Mouse (Mus musculus) urinary bladder, postnatal 25 days (tissue): ENCODE measurements around the gene Cmtm1.
"Not testable (repeated sequence)": the region's sequence is repeated elsewhere in the genome, so short reads cannot be mapped to it uniquely, and the experiment has no call there.

ENCODE experiments used
- DNase-seq: peaks from one replicate; pipeline ENCODE4 v3.0.0; 2022; ENCODE audit warnings: low spot score

The Cmtm1 gene

DNA sequence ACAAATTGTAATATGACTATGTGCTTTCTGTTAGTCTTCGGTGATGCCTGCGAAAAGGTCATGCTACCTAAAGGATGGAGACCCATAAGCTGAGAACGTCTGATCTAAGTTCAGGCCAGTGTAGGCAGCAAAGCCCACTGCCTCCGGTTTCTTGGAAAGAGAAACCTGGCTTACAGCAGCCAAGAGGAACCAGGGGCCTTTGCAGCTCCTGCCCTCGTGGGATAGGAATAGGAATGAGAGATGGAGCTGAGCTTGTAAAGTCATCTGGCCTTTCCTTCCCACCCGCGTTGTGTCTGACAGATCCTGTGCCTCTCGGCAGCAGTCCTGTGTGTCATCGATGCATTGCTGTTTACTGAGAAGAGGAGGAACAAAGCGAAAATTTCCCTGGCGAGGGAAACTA is 11.3 kb upstream of the Cmtm1 start, which contains the start of gene Gm11020:
TSS of gene Gm11020 (plus strand) at position 301 of the 400 bp plus-strand sequence.
- not testable (repeated sequence) for DNase-seq

DNA sequence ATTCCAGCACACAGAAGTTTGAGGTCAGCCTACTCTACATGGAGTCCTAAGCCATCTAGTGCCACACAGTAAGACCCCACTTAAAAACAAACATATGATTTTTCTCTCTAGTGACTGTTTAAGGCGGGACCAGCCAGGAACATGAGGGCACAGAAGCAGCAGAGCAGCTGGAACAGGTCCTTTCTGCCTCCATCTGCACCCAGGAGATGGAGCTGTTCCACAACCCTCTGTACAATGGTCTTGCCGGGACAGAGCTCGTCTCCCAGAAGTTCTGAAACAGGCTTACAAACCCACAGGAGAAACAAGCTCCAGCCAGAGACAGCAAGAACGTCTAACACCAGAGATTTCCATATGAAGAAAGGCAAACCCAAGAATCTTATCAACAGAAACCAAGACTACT is 3.4 kb upstream of the Cmtm1 start:
- DNase-seq: no peak

DNA sequence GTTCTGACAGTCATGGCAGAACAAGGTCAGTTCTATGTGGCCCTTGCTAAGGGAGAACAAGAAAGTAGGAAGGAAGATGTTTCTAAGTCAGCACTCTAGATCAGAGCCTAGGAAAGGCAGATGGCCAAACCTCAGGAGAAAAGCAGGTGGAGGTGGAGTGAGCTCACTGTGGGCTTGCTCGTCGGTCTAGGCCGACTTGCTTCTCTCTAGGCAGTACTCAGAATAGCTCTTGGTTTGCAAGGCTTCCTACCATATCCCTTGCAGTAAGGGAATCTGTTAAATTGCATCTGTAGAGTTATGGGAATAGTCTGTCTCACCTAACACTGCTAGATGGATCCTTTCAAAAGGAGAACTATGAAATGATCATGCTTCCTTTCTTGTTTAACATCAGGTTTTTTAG is 2.1 kb upstream of the Cmtm1 start:
- DNase-seq: not testable (repeated sequence)

DNA sequence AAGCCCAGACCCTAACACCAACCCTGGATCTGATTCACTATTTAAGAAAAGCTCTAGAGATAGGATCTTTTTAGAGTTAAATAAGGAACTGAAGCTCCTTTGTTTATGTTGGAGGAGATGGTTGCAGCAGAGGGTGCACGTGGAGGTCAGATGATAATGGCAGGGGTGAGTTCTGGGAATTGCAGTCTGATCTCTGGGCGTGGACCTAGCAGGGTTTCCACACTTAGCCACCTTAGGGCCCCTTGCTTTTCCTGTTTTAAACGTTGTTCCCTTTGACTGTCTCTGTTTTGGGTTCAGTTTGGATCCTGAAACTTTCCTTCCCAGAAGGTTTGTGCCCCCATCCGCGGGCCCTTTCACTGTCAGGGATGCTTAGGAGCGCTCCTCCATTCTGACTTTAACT is 1.6 kb downstream of the Cmtm1 start:
- DNase-seq: not testable (repeated sequence)

DNA sequence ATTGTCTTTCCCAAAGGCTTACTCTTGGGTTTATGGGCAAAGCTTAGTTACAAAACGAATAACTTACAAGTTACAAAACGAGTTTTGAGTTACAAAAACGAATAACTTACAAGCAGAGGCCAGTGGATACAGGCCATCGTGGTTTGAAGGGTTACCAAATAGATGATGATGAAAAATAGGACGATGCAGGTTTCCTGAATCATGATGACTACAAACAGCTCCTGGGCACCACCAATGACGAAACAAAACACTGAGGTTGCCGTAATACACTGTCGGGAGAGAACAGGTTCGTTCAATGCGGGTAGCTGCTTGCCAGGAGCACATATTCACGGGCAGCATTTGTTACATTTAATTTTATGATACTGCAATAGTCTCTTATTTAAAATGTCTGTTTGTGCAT is 5.0 kb downstream of the Cmtm1 start:
- no peak for DNase-seq

DNA sequence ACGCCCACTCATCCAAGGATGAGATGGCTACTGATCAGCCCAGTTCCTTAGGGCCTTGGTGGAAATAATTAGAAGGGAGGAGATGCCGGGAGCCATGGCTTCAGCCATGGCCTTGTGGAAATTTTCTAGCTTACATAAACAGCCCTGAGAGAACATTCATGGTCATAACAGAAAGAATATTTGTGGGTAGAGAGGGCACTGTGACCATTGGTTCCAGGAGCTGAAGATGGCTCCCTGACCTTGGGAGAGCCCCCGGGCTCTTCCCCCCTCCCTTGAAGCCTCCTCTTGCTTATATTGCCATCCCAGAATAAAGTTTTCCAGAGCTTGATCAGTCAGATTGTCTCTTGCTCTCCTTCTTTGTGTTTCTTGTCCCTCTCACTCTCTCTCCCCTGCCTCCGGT is 7.4 kb downstream of the Cmtm1 start:
- not testable (repeated sequence) for DNase-seq

DNA sequence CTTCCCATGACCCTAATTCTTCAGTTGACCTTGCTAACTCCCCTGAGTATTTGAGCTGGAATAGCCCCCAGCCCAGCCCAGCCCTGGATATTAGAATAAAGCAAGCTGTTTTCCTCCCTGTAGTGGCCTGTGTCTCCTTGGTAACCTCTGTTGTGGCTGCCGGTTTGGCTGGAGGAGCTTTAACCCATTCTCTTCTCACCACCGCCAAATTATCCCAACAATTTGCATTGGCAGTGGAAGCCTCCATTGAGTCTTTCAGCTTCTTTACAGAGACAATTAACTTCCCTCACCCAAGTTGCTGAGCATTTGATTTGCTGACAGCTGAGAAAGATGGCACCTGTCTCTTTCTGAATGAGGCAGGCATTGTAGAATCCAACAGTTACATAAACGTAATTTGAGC is 8.4 kb downstream of the Cmtm1 start:
- not testable (repeated sequence) for DNase-seq

DNA sequence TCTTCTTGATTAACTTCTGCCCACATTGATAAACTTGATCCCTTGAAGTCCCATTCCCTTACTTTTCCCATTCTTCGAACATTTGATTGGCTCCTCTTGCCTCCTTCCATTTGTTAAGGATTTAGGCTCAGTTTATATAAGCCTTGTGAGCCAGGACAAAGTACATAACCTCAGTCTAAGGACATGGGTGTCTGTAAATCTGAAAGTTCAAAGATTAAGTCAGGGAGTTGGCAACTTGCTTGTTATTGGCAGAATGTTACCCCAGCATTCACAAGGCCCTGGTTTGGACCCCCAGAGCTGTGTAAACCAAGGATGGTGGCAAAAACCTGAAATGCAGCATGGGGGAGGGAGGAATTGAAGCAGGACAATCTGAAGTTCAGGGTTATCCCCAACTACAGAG is 15.5 kb downstream of the Cmtm1 start:
- DNase-seq: no peak

DNA sequence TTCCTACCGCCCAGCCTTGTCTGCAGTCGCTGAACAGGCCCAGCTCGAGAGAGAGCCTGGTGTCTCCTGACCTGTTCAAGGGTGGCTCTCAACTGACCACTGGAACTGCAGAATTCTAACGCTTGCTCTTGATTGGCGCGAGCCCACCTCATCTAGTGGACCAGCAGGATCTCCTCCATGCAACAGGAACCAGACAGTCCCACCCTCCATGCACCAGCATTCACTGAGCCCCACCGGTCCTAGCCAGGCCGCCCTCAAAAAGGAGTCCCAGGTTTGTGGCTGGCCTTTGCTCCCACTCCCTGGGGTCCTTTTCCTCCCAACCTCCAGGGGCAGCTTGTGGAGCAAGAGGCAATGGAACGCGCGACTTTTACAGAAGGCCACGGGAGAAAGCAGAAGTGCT is 16.9 kb downstream of the Cmtm1 start, which contains the start of gene Cmtm2a:
TSS of gene Cmtm2a (minus strand) at position 101 of the 400 bp plus-strand sequence.
- not testable (repeated sequence) for DNase-seq

DNA sequence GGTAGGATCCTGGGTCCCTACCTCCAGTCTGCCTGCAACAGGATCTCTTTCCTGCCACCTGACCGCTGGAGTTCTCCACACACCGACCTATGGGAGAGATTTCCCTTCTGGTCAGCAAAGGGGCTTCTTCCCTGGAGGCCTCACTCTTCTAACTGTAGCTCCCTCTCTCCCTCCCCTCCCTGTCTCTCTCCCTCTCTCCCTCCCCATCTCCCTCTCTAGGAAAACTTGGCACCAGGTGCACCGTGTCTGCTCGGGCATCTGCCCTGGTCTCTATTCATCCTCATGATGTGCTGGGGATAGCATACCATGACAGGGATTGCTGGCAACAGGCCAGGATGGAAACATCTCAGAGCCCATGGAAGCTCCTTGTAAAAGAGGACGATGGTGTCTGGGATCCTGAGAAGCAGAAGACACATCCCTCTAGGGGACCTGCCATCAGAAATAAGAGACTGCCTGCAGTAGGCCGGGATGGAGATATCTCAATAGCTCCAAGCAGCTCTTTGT is 41.0 kb downstream of the Cmtm1 start:
- no peak for DNase-seq

DNA sequence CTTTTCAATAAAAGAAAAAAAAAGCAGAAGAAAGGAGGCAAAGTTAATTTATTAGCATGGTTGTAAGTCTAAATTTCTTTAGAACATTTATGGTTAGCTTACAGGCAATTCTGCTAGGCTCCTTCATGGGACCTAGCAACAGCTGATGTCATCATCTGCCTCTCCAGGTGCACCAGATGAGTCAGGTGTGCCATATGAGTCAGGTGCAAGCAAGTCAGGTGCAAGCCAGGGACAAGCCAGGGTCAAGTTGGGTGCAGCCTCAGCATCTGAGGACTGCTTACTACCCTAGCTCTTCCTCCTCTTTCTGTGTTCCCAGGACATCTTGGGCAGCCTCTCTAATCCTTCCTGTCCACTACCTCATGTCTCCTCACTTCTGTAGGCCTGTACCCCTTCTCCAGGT is 41.6 kb downstream of the Cmtm1 start:
- DNase-seq: no peak

DNA sequence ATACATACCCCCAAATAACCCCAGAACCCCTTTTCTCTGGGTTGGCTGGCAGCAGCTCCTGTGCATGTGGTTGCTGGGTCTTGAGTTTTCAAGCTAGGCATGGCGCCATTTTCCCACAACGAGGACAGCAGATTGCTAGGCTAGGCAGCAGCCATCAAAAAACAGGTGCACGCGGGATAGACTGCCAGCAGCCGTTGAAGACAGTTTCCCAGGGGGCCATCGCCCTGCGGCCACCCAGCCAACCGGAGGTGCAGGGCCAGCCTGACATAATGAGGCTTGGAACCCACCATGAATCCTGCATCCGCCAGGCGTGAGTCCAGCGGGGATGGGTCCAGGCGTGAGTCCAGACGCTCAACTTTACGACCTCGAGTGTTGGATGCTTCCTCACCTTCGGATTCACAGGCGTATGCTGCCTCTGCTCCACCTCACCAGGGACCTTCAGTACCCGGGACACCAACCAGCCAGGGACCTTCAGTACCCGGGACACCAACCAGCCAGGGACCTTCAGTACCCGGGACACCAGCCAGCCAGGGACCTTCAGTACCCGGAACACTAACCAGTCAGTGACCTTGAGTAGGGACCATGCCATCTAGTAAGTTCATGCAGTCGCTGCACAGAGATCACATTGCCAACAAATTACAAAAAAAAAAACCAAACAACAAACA is 45.5 kb downstream of the Cmtm1 start:
- DNase-seq: not testable (repeated sequence)

DNA sequence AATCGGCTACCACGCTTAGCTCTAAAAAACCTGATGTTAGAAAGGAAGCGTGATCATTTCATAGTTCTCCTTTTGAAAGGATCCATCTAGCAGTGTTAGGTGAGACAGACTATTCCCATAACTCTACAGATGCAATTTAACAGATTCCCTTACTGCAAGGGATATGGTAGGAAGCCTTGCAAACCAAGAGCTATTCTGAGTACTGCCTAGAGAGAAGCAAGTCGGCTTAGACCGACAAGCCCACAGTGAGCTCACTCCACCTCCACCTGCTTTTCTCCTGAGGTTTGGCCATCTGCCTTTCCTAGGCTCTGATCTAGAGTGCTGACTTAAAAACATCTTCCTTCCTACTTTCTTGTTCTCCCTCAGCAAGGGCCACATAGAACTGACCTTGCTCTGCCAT is 48.1 kb downstream of the Cmtm1 start:
- not testable (repeated sequence) for DNase-seq

DNA sequence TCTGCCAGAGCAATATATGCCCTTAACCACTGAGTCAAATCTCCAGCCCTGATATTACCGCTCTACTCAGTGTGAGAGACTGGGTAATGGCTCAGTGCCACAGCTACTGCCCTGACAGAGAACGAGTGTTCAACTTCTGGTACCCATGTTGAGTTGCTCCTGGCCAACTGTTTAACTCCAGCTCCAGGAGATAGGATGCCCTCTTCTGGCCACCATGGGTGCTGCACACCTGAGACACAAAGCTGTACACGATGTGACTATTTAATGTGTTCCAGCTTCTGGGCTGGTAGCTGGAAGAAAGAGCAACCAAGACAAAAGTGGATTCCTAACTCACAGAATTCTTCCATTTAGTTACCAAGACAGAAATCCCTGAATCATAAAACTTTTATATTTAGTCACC is 56.9 kb downstream of the Cmtm1 start:
- no peak for DNase-seq

DNA sequence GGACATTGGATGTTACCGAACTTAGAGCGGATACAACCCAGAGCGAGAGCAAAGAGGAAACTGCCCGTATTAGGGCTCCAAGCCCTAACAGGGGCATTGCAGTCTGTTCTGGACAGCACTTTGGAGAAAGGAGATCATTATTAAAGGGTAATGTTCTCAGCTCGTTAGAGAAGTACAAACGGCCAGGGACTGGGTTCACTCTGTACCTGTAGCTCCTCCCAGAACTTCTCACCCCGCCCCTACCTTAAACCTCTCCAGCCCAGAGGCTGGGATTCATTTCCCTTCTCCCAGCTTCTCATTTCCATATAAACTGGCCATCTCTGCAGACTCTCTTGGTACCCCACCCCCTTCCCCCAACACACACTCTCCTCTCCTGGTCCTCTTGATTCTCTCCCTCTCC is 58.5 kb downstream of the Cmtm1 start:
- DNase-seq: no peak

DNA sequence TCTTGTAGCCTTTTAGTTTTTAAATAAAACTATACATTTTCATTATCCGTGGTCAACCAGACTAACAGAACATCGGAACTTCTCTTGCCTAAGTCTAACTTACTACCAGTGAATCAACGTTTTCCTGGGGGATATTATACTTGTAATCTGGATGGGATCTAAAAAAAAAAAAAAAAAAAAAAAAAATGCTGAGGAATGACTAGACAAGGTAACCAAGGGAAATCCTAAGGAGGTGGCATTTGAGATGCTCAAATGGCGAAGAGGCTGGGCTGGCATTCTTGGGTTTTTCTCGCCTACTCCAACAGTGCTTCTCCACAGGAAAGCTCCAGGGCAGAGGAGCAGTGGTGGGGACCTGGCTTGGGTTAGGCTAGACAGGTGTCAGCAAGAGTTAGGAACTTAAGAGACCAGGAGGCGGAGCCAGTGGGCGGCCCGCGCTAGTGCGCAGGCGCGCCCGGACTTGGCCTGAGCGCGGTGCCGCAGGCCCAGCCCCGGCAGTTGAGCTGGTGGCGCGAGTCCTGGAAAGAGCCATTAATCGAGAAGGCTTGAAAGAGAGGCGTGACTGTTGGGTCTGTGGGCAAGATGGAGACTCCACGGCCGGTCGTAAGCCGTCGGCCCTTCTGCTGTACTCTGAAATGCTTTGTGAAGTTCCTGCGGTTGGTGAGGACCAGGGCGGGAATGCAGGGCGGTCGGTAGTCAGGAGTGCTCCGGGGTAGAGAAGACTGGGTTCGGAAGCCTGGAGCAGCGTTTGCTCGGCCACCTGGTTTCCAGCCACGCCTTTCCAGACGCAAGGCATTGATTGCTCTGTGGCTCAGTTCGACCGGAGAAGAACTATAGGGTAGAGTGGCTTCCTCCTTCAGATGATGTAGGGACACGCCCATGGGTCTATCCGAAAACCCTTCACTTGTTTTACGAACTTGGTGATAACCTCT is 59.2 kb downstream of the Cmtm1 start, which contains the start of gene Cklf:
TSS of gene Cklf (plus strand) at position 423 of the 929 bp plus-strand sequence.
- DNase-seq: peak; percentile 83

DNA sequence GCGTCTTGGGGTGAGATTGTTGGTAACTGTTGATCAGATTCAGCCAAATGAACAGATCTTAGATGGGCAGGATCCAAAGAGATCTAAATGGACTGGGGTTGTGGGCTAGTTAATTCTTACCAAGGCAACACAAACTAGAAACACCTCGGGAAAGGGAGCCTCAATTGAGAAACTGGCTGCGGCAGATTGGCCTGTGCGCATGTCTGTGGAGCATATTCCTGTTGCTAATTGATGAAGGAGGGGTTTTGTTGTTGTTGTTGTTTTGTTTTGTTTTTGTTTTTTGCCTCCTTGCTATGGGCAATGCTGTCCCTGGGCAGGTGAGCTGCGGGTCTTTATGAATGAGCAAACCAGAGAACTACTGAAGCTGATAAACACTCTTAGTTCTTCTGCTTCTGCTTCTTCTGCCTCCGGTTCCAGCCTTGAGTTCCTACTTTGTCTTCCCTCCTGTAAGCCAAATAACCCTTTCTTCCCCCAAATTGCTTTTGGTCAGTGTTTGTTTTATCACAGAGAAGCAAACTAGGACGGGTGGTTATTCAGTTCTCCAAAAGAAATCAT is 60.4 kb downstream of the Cmtm1 start:
- DNase-seq: no peak

DNA sequence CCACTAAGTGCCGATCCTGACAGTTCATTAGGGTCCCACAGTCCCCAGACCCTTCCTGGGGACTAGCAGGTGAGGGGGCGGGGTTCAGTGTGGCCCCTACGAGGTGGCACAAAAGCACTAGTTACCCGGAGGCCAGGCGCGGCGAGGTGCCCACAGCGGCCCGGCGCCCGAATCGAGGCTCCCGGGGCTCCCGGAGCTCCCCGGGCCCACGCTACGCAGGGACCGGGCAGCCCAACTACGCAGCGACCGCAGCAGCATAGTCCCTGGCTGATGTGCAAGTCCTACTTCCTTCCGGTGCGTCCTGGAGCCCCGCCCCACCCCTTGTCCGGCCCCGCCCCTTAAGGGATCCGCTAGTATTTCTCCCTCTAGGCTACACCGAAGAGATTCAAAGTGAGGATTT is 61.7 kb downstream of the Cmtm1 start, which contains the start of gene Tk2:
TSS of gene Tk2 (minus strand) at position 283 of the 400 bp plus-strand sequence.
- DNase-seq: peak; percentile 62

DNA sequence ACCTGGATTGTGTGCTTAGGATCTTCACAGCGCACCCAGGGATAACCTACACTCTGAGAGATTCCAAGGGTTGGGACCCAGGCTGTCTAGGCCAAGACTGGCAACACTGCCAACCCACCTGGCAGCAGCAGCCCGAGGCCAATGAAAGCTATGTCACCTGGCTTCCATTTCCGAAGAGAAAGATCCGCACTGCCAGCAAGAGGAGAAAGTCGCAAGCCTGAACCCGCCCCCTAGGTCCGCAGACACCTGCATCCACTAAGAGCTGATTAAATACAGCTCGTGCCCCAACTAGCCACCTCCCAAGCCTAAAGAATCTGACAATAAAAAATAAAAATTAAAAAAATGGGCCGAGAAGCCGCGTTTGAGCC is 62.1 kb downstream of the Cmtm1 start:
- DNase-seq: peak; percentile 15

DNA sequence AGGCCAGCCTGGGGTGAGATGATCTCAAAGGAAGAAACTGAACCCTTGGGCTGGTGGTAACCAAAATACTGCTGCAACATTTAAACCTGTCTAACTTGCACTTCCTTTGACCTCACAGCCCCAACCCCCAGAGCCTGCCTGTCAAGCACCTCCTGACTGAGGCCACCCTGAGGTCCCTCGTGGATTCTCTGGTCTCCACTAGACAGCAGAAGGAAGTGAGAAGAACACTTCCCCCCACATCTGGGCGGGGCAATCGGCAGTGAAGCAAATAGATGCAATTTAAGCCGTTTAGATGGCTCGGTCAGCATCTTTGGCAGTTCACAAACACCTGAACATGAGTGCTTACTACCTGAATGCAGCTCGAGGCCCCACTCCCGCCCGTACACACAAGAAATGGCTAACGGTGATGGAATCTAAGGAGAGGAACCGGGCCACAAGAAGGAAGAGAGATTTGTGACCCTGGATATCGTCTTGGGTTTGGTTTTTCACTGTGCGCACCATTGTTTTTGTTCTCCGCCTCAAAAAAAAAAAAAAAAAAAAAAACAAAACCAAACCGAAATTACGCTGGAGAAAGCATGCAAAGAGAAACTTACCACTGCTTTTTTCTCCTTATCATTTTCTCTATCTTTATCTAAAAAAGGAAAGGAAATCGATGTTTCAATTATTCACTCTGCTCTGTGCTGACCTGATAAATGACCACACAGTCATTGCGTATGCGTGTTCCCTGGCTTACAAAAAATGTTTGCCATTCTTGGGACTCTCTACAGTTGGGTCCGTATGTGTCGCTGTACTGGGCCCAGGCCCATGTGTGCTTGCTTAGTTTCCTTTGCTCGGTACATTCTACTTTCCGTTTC is 62.7 kb downstream of the Cmtm1 start:
- DNase-seq: no peak

DNA sequence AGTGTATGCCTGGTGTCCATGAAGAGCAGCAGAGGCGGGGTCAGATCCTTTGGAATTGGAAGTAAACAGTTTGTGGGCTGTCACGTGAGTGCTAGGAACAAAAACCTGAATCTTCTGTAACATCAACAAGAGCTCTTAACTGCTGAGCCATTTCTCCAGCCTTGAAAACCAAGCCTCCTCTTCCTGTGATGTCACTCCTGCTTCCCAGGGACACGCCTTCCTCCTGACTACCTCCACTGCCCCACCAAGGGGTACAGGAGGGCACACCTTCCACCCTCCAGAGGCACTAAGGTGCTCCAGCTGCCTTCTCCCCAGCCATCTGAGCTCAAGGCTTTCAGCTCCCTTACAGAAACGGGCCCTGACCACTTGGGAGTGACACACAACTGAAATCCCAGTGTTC is 63.3 kb downstream of the Cmtm1 start:
- DNase-seq: no peak
